Mouse (Mus musculus) forebrain, postnatal 0 days (tissue): Measurements from ENCODE around the gene St6galnac5. TPM values are rescaled to one million over a fixed set of nuclear protein-coding genes. Genes with fewer than 3 reads are reported as not detected.

Experiments used
- ATAC-seq: fragments of 200-750 bp; cut with Nextera tagmentation; 2 replicates; pipeline ENCODE4 v1.8.0; 2017; ENCODE audit warnings: mild to moderate bottlenecking, moderate library complexity
- DNase-seq: peaks from one replicate; pipeline ENCODE4 v3.0.0-alpha.2; 2015
- H3K27ac ChIP-seq: fragments of 300-500 bp; sonication (generic); 2 replicates; pipeline ENCODE4 v1.5.1; 2014; ENCODE audit warnings: low read depth, mild to moderate bottlenecking, antibody characterized with exemption, low read length, moderate library complexity, mixed read lengths
- H3K27me3 ChIP-seq: fragments of 300-500 bp; sonication (generic); 2 replicates; pipeline ENCODE4 v1.6.1; 2014; ENCODE audit warnings: mild to moderate bottlenecking, low read length, mixed read lengths; ENCODE audit not compliant: insufficient read depth
- H3K36me3 ChIP-seq: fragments of 300-500 bp; sonication (generic); 2 replicates; pipeline ENCODE4 v1.6.1; 2014; ENCODE audit warnings: mild to moderate bottlenecking, moderate library complexity; ENCODE audit not compliant: insufficient read depth
- H3K4me1 ChIP-seq: fragments of 300-500 bp; sonication (generic); 2 replicates; pipeline ENCODE4 v1.6.1; 2014; ENCODE audit warnings: antibody characterized with exemption; ENCODE audit not compliant: insufficient read depth
- H3K4me2 ChIP-seq: fragments of 300-500 bp; sonication (generic); 2 replicates; pipeline ENCODE4 v1.6.1; 2014; ENCODE audit warnings: low read depth, mild to moderate bottlenecking, moderate library complexity
- H3K4me3 ChIP-seq: fragments of 300-500 bp; sonication (generic); 2 replicates; pipeline ENCODE4 v1.5.1; 2014; ENCODE audit warnings: low read depth, low read length, mixed read lengths
- H3K9ac ChIP-seq: fragments of 300-500 bp; sonication (generic); 2 replicates; pipeline ENCODE4 v1.6.1; 2014; ENCODE audit warnings: mild to moderate bottlenecking
- H3K9me3 ChIP-seq: fragments of 300-500 bp; sonication (generic); 2 replicates; pipeline ENCODE4 v1.6.1; 2016; ENCODE audit warnings: low read length
- CTCF ChIP-seq: sonication (generic); IDR thresholded peaks from 2 replicates; pipeline ENCODE4 v1.5.1; 2016; ENCODE audit warnings: antibody characterized with exemption, control low read depth, low read depth
- WGBS: fragments of 180-500 bp; shearing (Covaris S2); extraction: QIAGEN DNeasy Blood & Tissue Kit; methylation state at CpG from one replicate; pipeline ENCODE4 v1.1.7; 2014; 5-methylcytosine and 5-hydroxymethylcytosine counted together
- polyA plus RNA-seq: library from polyadenylated mRNA; unstranded; fragments of >200 nt; fragmentation: Nextera tagmentation; extraction: Ambion mirVana; gene quantifications from 2 replicates; pipeline ENCODE4 v1.2.1, GENCODE M21; 2015
- total RNA-seq: library from RNA; depleted of rRNA; stranded (reverse); fragments of >200 nt; gene quantifications from 2 replicates; pipeline ENCODE4 v1.2.3, GENCODE M21; 2014

St6galnac5 gene
- total and polyA plus RNA-seq, 2 experiments from 2014 or later, result 26.8 to 38.3 TPM

DNA sequence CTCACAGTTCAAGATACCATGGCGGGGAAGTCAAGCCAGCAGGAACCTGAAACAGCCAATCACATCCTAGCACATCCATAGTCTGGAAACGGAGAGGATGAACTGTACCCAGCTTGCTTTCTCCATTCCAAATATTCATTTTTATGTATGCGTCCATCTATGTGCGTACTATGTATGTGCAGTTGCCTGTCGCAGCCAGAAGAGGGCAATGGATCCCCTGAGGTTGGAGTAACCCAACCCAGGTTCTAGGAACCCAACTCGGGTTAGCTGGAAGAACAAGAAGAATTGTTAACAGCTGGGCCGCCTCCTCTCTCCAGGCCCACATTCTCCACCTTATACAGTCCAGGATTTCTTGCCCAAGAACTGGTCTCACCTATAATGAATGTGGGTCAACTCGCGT is 31.1 kb downstream of the St6galnac5 start:
- no peak for ATAC-seq
- 95% methylated on average over 9 of the region's 9 CpGs for whole genome bisulfite sequencing
- H3K4me3 ChIP-seq, result no peak overlapping the region
- H3K27ac ChIP-seq, result no peak overlapping the region
- no peaks in the 10 kb centered on the region for H3K9me3 ChIP-seq
- peak; percentile 27; the same call in 1 of the 2 replicates for TF ChIP-seq CTCF
- H3K9ac ChIP-seq, result no peak overlapping the region
- H3K27me3 ChIP-seq, result no peaks in the 10 kb centered on the region
- H3K4me1 ChIP-seq, result no peaks in the 10 kb centered on the region; the same call in 1 of the 2 replicates
- no peak for DNase-seq
- no peaks in the 10 kb centered on the region for H3K36me3 ChIP-seq
- no peak overlapping the region for H3K4me2 ChIP-seq

DNA sequence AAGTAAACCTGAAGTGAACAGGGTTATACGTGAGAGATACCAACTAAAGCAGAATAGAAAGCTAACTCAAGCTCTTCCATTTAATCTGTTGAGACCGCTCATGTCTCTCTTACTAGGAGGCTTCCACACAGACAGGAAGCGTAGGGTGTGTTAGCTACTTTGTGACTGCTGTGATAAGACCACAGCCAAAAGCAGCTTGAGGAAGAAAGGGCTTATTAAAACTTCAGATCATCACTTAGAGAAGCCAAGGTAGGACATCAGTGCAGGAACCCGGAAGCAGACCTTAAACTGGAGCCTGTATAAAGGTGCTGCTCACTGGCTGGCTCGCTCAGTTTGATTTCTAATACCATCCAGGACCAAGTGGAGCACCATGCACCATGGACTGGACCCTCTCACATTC is 31.7 kb downstream of the St6galnac5 start:
- ATAC-seq (no peak), DNase-seq (no peak)
- WGBS, result 97% methylated on average over 5 of the region's 5 CpGs
- no peak overlapping the region for H3K9ac ChIP-seq
- H3K4me1 ChIP-seq, result no peaks in the 10 kb centered on the region; the same call in 1 of the 2 replicates
- no peak overlapping the region for H3K4me2 ChIP-seq
- H3K27ac ChIP-seq, result no peak overlapping the region
- no peaks in the 10 kb centered on the region for H3K36me3 ChIP-seq
- no peaks in the 10 kb centered on the region for H3K9me3 ChIP-seq
- no peak overlapping the region for H3K4me3 ChIP-seq
- no peak for TF ChIP-seq CTCF
- H3K27me3 ChIP-seq, result no peaks in the 10 kb centered on the region

DNA sequence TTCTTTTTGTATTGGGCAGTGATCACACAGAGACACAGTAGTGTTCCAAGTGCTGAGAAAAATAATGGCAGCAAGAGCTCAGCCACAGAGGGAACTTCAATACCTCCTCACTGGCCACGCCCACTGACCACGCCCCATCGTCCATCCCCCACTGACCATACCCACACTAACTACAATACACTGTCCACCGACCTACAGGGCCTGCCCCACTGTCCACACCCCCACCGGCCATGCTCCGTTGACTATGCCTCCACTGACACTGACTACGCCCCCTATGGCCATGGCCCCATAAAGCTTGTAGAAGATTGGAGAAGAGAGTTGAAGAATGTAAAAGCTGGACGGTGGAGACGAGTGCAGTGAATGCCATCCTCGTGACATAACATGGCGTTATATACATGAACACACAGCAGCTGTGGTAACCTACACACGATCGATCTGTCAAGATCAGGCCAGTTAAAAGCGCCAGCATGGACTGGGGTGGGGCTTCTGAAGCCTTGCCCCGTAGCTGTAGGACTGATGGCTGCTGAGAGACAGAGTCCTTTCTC is 32.7 kb downstream of the St6galnac5 start:
- no peak overlapping the region for H3K27ac ChIP-seq
- H3K36me3 ChIP-seq, result no peaks in the 10 kb centered on the region
- no peak overlapping the region for H3K9ac ChIP-seq
- TF ChIP-seq CTCF, result no peak
- no peaks in the 10 kb centered on the region for H3K9me3 ChIP-seq
- no peaks in the 10 kb centered on the region; the same call in 1 of the 2 replicates for H3K4me1 ChIP-seq
- H3K4me3 ChIP-seq, result no peak overlapping the region
- WGBS, result 94% methylated on average over 15 of the region's 15 CpGs
- H3K27me3 ChIP-seq, result no peaks in the 10 kb centered on the region
- no peak overlapping the region for H3K4me2 ChIP-seq
- ATAC-seq (no peak), DNase-seq (no peak)

DNA sequence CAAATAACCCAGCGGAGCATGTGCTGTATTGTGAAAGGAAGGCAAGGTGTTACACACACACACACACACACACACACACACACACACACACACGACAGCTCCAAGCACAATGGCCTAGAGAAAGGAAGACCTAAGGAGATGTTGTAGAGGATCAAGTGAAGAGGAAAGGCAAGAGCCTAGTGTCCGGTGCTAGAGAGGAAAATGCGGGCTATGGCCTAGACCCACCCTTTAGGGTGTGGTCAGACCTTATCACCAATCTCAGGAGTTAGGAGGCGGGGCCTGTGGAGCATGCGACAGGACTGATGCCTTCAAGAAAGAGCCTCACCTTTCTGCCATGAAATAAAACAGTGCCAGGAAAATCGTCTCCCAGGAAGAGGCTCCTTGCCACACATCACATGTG is 33.5 kb downstream of the St6galnac5 start:
- no peaks in the 10 kb centered on the region; the same call in 1 of the 2 replicates for H3K4me1 ChIP-seq
- H3K36me3 ChIP-seq, result no peaks in the 10 kb centered on the region
- no peak for TF ChIP-seq CTCF
- DNase-seq (no peak), ATAC-seq (no peak)
- no peaks in the 10 kb centered on the region for H3K9me3 ChIP-seq
- no peak overlapping the region for H3K4me2 ChIP-seq
- no peak overlapping the region for H3K27ac ChIP-seq
- 82% methylated on average over 7 of the region's 7 CpGs for WGBS
- no peak overlapping the region for H3K4me3 ChIP-seq
- H3K9ac ChIP-seq, result no peak overlapping the region
- H3K27me3 ChIP-seq, result no peaks in the 10 kb centered on the region

DNA sequence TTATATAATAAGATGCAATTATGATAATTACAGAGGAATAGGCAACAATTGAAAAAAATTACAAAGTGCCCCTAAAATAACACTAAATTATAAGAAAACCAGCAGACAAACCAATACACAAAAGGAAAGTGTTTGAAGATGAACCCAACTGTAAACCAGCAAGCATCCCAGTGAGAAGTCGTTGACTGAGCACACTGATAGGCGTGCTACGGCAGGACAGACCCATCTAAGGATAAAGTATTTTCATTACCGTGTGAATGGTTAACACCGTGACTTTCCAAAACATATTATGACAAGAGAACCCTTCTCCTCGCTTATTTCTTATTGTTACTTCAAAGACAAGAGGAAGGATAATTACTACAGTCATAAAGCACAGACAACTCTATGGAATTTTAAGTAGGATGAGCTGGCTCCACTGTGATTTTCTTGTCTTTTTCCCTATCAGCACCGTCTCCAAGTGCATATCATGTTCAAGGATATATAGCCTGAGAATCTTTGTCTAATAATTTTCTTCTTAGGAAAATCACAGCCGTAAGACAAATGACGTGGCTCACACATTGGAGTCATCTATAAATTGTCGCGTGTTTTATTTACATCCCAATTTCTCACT is 34.9 kb downstream of the St6galnac5 start:
- ATAC-seq (peak; percentile 68; the same call in 1 of the 2 replicates), DNase-seq (no peak)
- no peaks in the 10 kb centered on the region; the same call in 1 of the 2 replicates for H3K4me1 ChIP-seq
- H3K36me3 ChIP-seq, result no peaks in the 10 kb centered on the region
- peak overlapping the region; percentile 29; the same call in 1 of the 2 replicates for H3K27ac ChIP-seq
- H3K4me3 ChIP-seq, result no peak overlapping the region
- no peaks in the 10 kb centered on the region for H3K9me3 ChIP-seq
- WGBS, result 63% methylated on average over 11 of the region's 11 CpGs
- no peak for TF ChIP-seq CTCF
- H3K9ac ChIP-seq, result no peak overlapping the region
- H3K4me2 ChIP-seq, result no peak overlapping the region
- no peaks in the 10 kb centered on the region for H3K27me3 ChIP-seq

DNA sequence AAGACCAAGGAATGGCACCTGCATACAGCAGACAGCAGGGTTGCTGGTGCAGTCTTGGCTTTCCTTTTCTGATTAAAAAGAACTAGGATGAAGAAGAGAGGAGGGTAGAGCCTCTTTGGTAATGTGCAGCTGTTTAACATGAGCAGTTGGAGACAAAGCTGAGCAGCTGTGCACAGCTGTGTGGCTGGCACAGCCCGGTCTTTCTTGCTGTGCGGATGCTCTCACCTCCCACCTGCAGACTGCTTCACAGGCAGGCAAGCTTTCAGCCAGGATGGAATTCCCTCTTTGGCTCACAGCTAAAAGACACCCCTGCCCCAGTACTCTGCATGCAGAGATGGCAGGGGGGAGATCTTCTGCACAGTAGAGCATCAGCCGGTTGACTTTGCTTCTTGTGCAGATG is 37.3 kb downstream of the St6galnac5 start:
- WGBS, result 72% methylated on average over 3 of the region's 3 CpGs
- DNase-seq, result no peak
- TF ChIP-seq CTCF, result no peak

DNA sequence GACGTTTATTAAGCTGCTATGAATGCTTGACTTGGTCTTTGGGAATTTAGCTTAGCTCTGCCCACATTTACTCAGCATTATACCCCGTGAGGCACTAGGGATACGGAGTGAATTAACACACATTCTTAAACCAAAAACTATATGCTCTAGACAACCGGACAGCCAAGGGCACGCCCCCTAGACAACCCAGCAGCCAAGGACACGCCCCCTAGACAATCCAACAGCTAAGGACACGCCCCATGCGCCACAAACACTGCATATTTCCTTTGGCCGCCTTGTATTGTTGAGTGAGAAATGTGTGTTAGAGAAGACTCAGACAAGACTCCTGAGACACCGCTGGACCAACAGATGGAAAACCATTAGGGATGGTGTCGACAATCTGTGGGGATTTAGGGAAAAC is 39.1 kb downstream of the St6galnac5 start:
- Histone ChIP-seq H3K27me3 (no peaks in the 10 kb centered on the region), H3K27ac (no peak overlapping the region), H3K4me2 (no peak overlapping the region), H3K4me1 (no peaks in the 10 kb centered on the region; the same call in 1 of the 2 replicates), H3K9me3 (no peaks in the 10 kb centered on the region), H3K9ac (no peak overlapping the region), H3K4me3 (no peak overlapping the region), H3K36me3 (no peaks in the 10 kb centered on the region)
- ATAC-seq (no peak), DNase-seq (no peak)
- TF ChIP-seq CTCF, result no peak
- 64% methylated on average over 11 of the region's 11 CpGs for WGBS

More for the DNA sequence above, 37.3 kb downstream of the St6galnac5 start:
- H3K4me3 ChIP-seq, result no peak overlapping the region
- no peaks in the 10 kb centered on the region for H3K36me3 ChIP-seq
- H3K9me3 ChIP-seq, result no peaks in the 10 kb centered on the region
- no peak overlapping the region for H3K27ac ChIP-seq
- no peak overlapping the region for H3K4me2 ChIP-seq
- no peaks in the 10 kb centered on the region for H3K27me3 ChIP-seq
- no peak overlapping the region for H3K9ac ChIP-seq
- no peaks in the 10 kb centered on the region; the same call in 1 of the 2 replicates for H3K4me1 ChIP-seq
- 0 out of 2 replicates have a peak, but pooled peaks have one; percentile 19 for ATAC-seq
